Mouse (Mus musculus) adrenal gland, postnatal 4 days (tissue): Measurements from ENCODE around the gene St6gal1. TPM values are rescaled to one million over a fixed set of nuclear protein-coding genes. Genes with fewer than 3 reads are reported as not detected.

ENCODE experiments used
- DNase-seq, 2 experiments: peaks; one replicate each; pipeline ENCODE4 v3.0.0; 2021 to 2022; ENCODE audit warnings: low spot score in 2 of 2, mixed read lengths in 2 of 2
- total RNA-seq, 2 experiments: library from RNA; stranded (reverse); gene quantifications; 2 replicates each; pipeline ENCODE4 v1.2.3; 2021

St6gal1 gene
- total RNA-seq, 2 experiments from 2014 or later, result 46.6 to 56.3 TPM

GRCm38 (mm10) chr16:23403008-23403755, 178.6 kb downstream of the St6gal1 start:
- peak; percentile 39 to 66 for DNase-seq

Other genes starting within 250 kb of the St6gal1 start
- 10 to 100 TPM; 10.1 to 27.3 TPM for gene Kng2, start 195.3 kb upstream of the St6gal1 start, total RNA-seq
- 100 to 1,000 TPM in 1 of 2 experiments, 10 to 100 TPM in 1; 10.7 to 386 TPM for gene Kng1, start 166.9 kb upstream of the St6gal1 start, total RNA-seq
- 100 to 1,000 TPM; 482 to 508 TPM for gene Eif4a2, start 117.3 kb upstream of the St6gal1 start, total RNA-seq
- gene Rfc4, start 97.0 kb upstream of the St6gal1 start, total RNA-seq, result 10 to 100 TPM; 24.2 to 25.5 TPM
- 100 to 1,000 TPM; 119 to 145 TPM for gene Adipoq, start 78.2 kb upstream of the St6gal1 start, total RNA-seq
- gene Rtp1, start 204.4 kb downstream of the St6gal1 start, total RNA-seq, result not detected